Mouse (Mus musculus): ENCODE measurements around the gene Gm17332. TPM values are rescaled to one million over a fixed set of nuclear protein-coding genes. Genes with fewer than 3 reads are reported as not detected.
"Not testable (repeated sequence)": the region's sequence is repeated elsewhere in the genome, so short reads cannot be mapped to it uniquely, and the experiment has no call there.

The Gm17332 gene
- total RNA-seq (2021), result not detected in 2 replicates
- long read RNA-seq, result 0 reads

DNA sequence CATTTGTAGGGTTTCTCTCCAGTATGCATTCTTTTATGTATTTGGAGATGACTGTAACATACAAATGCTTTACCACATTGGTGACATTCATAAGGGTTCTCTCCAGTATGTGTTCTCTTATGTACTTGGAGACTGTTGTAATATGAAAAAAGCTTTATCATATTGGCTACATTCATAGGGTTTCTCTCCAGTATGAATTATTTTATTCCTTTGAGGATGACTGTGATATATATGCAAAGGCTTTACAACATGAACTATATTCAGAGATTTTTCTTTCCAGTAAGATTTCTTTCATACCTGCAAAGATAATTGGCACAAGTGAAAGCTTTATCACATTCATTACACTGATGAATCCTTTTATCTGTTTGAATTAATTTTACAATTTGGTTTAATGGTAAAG, at the start of gene Gm17332:
Gene Gm17332, minus strand, starts transcription at position 101 of the 400 bp plus-strand sequence.
- DNase-seq, result no peak

DNA sequence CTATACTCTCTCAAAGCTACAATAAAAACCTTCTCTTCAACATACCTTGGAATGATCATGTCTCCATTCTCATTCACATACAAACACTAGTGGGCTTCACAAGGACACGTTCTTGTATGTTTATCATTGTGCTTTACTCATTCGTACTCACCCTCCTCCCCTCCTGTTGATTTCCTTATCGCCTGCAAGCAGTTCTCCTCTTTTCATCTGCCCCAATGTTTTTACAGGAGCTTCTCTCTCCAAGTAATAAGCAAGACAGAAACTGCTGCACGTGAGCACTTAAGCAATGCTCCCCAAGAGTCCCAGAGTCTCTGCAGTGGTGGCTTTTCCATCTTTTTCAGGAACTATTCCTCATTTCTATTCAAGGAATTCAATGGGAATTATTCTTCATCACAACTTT, 47.7 kb upstream of the Gm17332 start:
- DNase-seq, result no peak

GRCm38 (mm10) chr11:31225359-31225758, 43.1 kb upstream of the Gm17332 start:
- no peak for DNase-seq

GRCm38 (mm10) chr11:31218009-31218408, 35.7 kb upstream of the Gm17332 start:
- DNase-seq, result no peak

DNA sequence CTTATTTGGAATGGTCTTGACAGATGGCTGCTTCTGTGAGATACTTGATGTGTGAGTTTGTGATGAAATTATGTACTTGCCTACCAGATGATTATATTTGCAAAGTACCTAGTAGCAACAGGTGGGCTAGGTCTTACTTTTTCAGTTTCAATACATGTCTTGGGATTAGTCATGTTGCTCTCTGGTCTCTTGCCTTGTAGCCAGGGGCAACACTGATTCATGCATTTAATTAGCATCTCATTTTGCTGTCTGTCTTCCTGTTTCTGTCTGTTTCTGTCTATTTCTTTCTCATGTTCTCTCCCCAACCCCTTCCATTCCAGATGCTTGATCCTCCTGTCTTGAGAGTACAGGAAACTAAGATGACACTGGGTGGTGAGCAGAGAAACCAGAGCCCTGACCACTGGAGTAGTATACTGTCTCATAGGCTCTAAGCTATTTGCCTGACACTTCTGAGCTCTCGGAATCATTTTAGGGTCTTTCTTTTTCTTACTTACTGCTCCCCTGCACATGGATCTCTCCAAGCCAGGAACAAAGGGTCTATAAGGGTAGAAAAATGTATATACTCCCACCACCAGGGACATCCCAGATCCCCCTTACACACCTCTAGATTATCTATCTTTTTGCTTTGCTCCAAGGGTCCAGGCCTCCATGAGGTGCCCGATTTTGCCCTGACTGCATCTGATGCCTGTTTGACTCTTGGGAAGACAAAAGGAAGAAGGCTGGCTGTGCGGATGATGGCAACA, 13.5 kb upstream of the Gm17332 start:
- DNase-seq, result no peak

DNA sequence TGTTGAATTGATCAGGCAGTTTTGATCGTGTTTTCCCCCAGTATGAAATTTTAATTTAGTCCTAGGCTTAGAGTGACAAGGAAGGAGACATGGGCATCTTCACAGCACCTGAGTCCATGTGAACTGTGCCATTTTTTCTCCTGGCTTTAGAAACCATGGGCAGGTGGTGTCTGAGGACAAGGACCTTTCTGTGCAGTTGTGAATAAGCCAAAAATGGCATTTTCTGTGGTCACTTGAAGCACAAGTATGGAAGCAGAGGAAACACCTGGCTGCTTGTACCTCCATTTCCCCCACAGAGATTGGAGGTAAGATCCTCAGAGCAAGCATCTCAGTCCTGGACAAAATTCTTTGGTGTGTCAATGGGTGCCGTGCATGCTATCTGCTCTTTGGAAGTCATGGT, 12.5 kb upstream of the Gm17332 start:
- DNase-seq, result no peak

GRCm38 (mm10) chr11:31170052-31170646, 12.1 kb downstream of the Gm17332 start:
- peak; percentile 41 for DNase-seq

GRCm38 (mm10) chr11:31169161-31170051, 12.9 kb downstream of the Gm17332 start:
- DNase-seq, result peak; percentile 11

DNA sequence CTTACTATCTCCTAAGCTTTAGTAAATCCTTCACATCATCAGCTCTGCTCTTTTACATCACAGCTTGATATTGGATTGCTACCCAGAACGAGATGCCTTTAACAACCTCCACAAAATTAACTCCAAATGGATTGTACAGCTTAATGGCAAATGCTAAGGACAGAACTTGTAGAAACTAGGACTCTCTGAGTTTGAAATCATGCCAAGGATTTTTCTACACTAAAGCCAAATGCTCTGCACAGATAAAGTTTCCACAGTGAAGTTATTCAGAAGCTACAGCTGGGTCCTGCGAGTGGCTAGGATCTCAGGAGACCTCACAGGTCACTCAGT, 13.5 kb downstream of the Gm17332 start:
- no peak for DNase-seq

DNA sequence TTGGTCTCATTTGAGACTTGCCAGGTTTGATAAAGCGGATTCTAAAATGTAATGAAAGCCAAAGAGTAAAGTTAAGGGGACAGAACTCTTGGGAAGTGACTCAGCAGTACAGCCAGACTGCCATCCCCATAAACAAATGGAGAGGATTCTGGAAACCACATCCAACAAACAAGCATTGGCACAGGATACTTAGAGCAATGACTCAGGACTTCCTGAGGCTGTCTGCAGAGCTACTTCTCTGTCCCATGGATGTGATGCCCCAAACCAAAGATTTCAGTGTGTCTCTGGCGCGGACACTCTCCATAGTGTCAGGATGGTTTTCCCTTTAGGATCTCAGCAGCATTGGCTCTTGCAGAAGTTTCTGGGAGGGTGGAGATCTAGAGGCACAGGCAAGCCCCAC, 25.2 kb downstream of the Gm17332 start:
- no peak for DNase-seq

DNA sequence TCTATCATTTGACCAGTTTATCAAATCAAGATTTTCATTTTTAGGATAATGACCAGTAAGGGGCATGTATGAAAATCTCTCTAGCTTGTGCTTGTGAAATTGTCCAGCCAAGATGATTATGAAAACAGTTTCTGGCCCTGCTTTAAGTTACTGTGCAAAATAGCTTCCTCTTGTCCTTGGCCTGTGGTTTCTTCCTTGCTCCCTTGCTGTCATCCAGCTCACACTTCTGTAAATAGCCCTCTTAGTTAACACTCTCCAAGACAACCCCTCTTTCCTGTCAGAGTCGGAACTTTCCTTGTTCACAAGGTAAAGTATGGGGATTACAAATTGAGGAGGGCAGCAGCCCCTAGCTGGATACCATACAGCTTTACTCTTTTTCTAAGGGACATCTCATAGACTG, 43.9 kb downstream of the Gm17332 start:
- not testable (repeated sequence) for DNase-seq

DNA sequence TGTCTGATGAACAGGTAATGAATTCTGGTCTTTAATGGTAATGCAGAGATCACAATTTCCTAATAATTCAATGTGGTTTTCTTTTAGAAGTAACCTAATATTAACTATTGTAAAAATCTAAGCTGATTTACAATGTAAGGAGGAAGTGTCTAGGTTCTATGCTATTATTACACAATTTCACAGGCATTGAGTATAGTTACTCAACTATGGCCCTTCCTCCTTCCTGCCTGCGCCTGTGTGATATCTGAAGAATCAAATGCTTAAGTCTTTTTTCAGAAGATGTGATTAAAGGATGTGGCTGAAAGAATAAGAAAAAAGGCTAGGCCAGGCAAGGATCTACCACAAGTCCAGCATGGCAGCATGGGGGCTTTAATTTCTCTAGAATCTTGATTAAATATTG, 47.4 kb downstream of the Gm17332 start:
- DNase-seq, result not testable (repeated sequence)

GRCm38 (mm10) chr11:31133726-31134125, 48.5 kb downstream of the Gm17332 start:
- DNase-seq, result not testable (repeated sequence)

Other genes with a start within 250 kb of the Gm17332 start
- 66.4 and 69.9 TPM in 2 replicates for gene Erlec1, start 228.1 kb downstream of the Gm17332 start, total RNA-seq (2021)
- gene Chac2, start 196.1 kb downstream of the Gm17332 start, total RNA-seq (2021), result 9.3 and 12.1 TPM in 2 replicates
- gene Stc2, start 187.6 kb upstream of the Gm17332 start, total RNA-seq (2021), result 1.0 and 1.5 TPM in 2 replicates